Mouse (Mus musculus): ENCODE measurements around the gene Defb48.

The Defb48 gene

GRCm38 (mm10) chr14:62928101-62928541 is 56.2 kb downstream of the Defb48 start:
- no peak for DNase-seq

All from kidney, postnatal 10 days (tissue).